Mouse (Mus musculus): ENCODE results near the gene Gpr83.

- TF ChIP-seq GATA1 (IDR thresholded peaks at IDR 0.05; ENCODE audit: borderline replicate concordance, low read length) (no peak), FLI1 (IDR thresholded peaks at IDR 0.05; ENCODE audit: low read length) (no peak)
Measured at GRCm38 (mm10) chr9:14848267-14848935, 11.6 kb upstream of the Gpr83 start.
